Mouse (Mus musculus) stomach, postnatal 0 days (tissue): Measurements from ENCODE around the gene C2cd5. TPM values are rescaled to one million over a fixed set of nuclear protein-coding genes. Genes with fewer than 3 reads are reported as not detected.

Experiments used
- ATAC-seq: fragments of 200-750 bp; cut with Nextera tagmentation; 2 replicates; pipeline ENCODE4 v1.8.0; 2017; ENCODE audit not compliant: low FRiP score, low TSS enrichment
- DNase-seq: peaks from one replicate; pipeline ENCODE4 v3.0.0-alpha.2; 2016; ENCODE audit warnings: low spot score
- H3K27ac ChIP-seq: fragments of 300-500 bp; sonication (generic); replicated peaks from 2 replicates; pipeline ENCODE4 v1.5.1; 2014; ENCODE audit warnings: mild to moderate bottlenecking, control low read depth
- H3K27me3 ChIP-seq: fragments of 300-500 bp; sonication (generic); 2 replicates; pipeline ENCODE4 v1.6.1; 2014; ENCODE audit warnings: low read length; ENCODE audit not compliant: control insufficient read depth, insufficient read depth
- H3K36me3 ChIP-seq: fragments of 300-500 bp; sonication (generic); 2 replicates; pipeline ENCODE4 v1.6.1; 2014; ENCODE audit warnings: low read length, mixed read lengths; ENCODE audit not compliant: control insufficient read depth, insufficient read depth
- H3K4me1 ChIP-seq: fragments of 300-500 bp; sonication (generic); replicated peaks from 2 replicates; pipeline ENCODE4 v1.6.1; 2014; ENCODE audit warnings: antibody characterized with exemption; ENCODE audit not compliant: control insufficient read depth, insufficient read depth
- H3K4me2 ChIP-seq: fragments of 300-500 bp; sonication (generic); replicated peaks from 2 replicates; pipeline ENCODE4 v1.6.1; 2014; ENCODE audit warnings: low read depth, mild to moderate bottlenecking, control low read depth, moderate library complexity
- H3K4me3 ChIP-seq: fragments of 300-500 bp; sonication (generic); 2 replicates; pipeline ENCODE4 v1.5.1; 2014; ENCODE audit warnings: low read depth, low read length, control low read depth
- H3K9ac ChIP-seq: fragments of 300-500 bp; sonication (generic); 2 replicates; pipeline ENCODE4 v1.6.1; 2014; ENCODE audit warnings: mild to moderate bottlenecking, low read length, control low read depth, mixed read lengths
- H3K9me3 ChIP-seq: fragments of 300-500 bp; sonication (generic); 2 replicates; pipeline ENCODE4 v1.6.1; 2016; ENCODE audit warnings: low read length; ENCODE audit not compliant: control insufficient read depth
- CTCF ChIP-seq: IDR thresholded peaks from 2 replicates; pipeline ENCODE4 v1.5.1; 2016; ENCODE audit warnings: antibody characterized with exemption, low read depth, mild to moderate bottlenecking, moderate library complexity
- EP300 ChIP-seq: optimal IDR thresholded peaks from 2 replicates; pipeline ENCODE3; 2016; ENCODE audit warnings: antibody characterized with exemption
- WGBS: fragments of 180-500 bp; shearing (Covaris S2); extraction: QIAGEN DNeasy Blood & Tissue Kit; methylation state at CpG from one replicate; pipeline ENCODE4 v1.1.7; 2014; 5-methylcytosine and 5-hydroxymethylcytosine counted together
- polyA plus RNA-seq: library from polyadenylated mRNA; unstranded; fragments of >200 nt; fragmentation: Nextera tagmentation; extraction: Ambion mirVana; gene quantifications from 2 replicates; pipeline ENCODE4 v1.2.1, GENCODE M21; 2015

Gene C2cd5
- polyA plus RNA-seq, 1 experiment from 2014 or later = 7.7 TPM

DNA sequence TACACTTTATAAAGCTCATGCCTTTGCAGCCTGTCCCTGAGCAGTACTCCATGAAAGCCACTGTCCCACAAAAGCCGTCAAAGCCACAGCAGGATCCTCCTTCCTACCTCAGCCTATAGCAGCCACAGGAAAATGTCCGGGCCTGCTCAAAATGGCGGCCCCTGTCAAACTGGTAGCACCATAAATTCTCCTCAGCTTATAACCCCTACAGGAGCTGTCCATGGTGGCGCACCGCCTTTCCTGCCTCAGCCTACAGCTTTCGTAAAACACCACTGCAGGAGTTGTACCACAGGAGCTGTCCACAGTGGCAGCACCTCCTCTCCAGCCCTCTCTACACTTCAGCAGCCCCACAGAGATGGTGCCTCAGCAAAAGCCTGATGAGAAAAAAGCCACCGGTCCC lies 29.5 kb upstream of the C2cd5 start:
- Histone ChIP-seq H3K4me1 (no peaks in the 10 kb centered on the region), H3K36me3 (no peaks in the 10 kb centered on the region), H3K9ac (no peak overlapping the region), H3K4me3 (no peak overlapping the region), H3K4me2 (no peak overlapping the region), H3K9me3 (peaks cover 6% of the 10 kb centered on the region; the same call in 1 of the 2 replicates), H3K27ac (no peak overlapping the region), H3K27me3 (no peaks in the 10 kb centered on the region)
- DNase-seq (no peak), ATAC-seq (no peak)
- 85% methylated on average over 7 of the region's 7 CpGs for WGBS
- TF ChIP-seq EP300 (no peak), CTCF (no peak)

DNA sequence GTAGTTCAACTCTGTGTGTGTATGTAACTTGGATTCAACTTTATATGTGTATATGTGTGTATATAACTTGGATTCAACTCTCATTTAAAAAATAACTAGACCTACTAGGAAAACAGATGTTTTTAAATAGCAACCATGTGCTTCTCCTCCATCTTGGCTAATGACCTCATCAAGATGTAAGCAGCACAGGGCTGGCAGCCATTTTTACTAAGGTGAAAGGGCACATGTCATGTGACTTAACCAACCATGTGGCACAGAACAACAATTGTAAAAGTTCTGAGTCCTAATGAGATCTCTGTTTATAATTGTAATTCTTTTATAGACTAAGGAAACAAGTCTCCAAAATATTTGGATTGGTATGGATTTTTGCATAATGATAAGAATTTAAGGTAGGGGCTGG lies 25.8 kb upstream of the C2cd5 start:
- TF ChIP-seq EP300 = no peak
- no peak for TF ChIP-seq CTCF
- no peaks in the 10 kb centered on the region for H3K36me3 ChIP-seq
- no peaks in the 10 kb centered on the region for H3K27me3 ChIP-seq
- H3K4me1 ChIP-seq = no peaks in the 10 kb centered on the region
- H3K27ac ChIP-seq = no peak overlapping the region
- ATAC-seq = no peak
- peaks cover 6% of the 10 kb centered on the region; the same call in 1 of the 2 replicates for H3K9me3 ChIP-seq
- no peak overlapping the region for H3K4me2 ChIP-seq
- no peak overlapping the region for H3K9ac ChIP-seq
- no peak overlapping the region for H3K4me3 ChIP-seq
- no peak for DNase-seq

DNA sequence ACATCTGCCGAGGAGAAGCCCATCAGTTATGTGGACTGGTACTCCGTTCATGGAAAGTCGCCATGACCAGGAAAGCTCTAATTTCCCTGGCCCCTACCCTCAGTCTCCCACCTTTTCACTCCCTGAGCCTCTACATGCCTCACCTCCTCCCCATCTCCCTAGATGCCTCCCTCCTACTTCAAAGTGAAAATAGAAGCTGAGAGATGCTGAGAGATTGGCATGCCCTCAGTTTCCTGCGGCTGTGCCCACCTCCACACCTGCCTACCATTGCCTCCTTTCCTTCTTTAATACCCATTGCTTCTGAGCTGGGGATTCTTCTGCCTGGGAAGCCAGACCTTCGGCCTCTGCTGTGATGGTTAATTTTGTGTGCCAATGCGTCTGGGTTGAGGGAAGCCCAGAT lies 19.4 kb upstream of the C2cd5 start:
- no peak for TF ChIP-seq EP300
- no peak for TF ChIP-seq CTCF
- H3K9me3 ChIP-seq = no peaks in the 10 kb centered on the region
- no peaks in the 10 kb centered on the region for H3K27me3 ChIP-seq
- H3K4me2 ChIP-seq = no peak overlapping the region
- DNase-seq = no peak
- no peak overlapping the region for H3K27ac ChIP-seq
- H3K36me3 ChIP-seq = no peaks in the 10 kb centered on the region
- WGBS = 90% methylated on average over 6 of the region's 6 CpGs
- no peaks in the 10 kb centered on the region for H3K4me1 ChIP-seq
- no peak for ATAC-seq
- no peak overlapping the region for H3K9ac ChIP-seq
- H3K4me3 ChIP-seq = no peak overlapping the region

DNA sequence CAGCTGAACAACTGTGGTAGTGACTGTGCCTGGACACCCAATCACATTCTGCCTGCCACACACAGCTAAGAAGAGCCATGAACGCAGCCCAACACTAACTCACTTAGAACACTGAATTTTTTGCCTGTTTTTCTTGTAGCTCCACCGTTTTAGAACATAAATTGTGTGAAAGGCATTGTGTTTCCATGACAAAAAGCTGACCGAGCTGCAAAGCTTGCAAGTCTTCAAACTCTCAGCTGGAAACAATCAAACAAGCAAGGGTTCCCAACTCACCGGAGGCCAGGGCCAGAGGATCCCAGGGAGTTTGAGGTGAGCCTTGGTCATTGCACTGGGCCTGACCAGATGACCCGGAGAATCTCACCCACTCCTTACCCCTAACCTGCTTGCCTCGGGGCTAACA lies 16.8 kb upstream of the C2cd5 start:
- no peaks in the 10 kb centered on the region for H3K4me1 ChIP-seq
- no peak overlapping the region for H3K4me2 ChIP-seq
- no peaks in the 10 kb centered on the region for H3K36me3 ChIP-seq
- no peak for TF ChIP-seq CTCF
- no peak for TF ChIP-seq EP300
- H3K4me3 ChIP-seq = no peak overlapping the region
- no peak overlapping the region for H3K27ac ChIP-seq
- no peak for DNase-seq
- H3K9me3 ChIP-seq = no peaks in the 10 kb centered on the region
- 60% methylated on average over 6 of the region's 6 CpGs for WGBS
- H3K9ac ChIP-seq = no peak overlapping the region
- H3K27me3 ChIP-seq = no peaks in the 10 kb centered on the region
- no peak for ATAC-seq

DNA sequence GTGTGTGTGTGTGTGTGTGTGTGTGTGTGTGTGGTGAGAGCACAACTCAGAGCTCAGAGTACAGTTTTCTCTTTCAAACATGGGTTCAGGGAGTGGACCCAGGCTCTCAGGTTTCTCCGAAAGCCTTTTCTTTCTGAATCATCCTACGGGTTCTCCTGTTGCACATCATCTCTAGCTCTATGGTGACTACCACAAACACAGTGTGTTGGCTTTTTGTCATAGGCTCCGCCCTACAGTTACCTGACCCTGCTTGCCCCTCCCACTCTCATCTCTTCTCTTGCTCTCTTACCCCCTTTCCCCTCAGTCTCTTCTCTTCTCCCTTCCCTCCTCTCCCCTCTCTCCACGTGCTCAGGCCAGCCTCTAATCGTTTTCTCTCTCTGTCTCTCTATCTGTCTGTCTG lies 15.6 kb upstream of the C2cd5 start:
- WGBS = 73% methylated on average over 5 of the region's 5 CpGs
- peak; percentile 73 for ATAC-seq

DNA sequence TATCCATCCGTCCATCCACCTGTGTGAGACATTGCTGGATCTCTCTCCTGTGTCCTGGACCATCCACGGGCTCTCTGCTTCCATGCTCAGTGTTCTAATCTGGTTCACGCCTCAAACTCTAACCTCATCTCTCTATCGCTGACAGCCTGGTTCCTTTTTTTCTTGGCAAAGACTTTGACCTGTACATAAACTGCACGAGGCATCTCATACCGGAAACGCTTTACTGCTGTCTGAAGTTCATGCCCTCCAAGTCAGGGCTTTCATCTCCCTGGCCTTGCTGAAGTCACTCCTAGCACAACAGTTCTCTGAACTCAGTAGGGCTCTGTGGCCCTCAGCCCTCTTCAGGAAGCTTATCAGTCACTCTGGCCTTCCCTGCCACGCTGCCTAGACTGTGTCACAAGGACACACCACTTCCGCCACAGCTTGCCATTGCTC lies 15.1 kb upstream of the C2cd5 start:
- Histone ChIP-seq H3K4me3 (no peak overlapping the region), H3K4me1 (no peaks in the 10 kb centered on the region), H3K27ac (no peak overlapping the region), H3K9ac (no peak overlapping the region), H3K27me3 (no peaks in the 10 kb centered on the region), H3K36me3 (no peaks in the 10 kb centered on the region), H3K9me3 (no peaks in the 10 kb centered on the region), H3K4me2 (no peak overlapping the region)
- peak; percentile 95 for ATAC-seq
- TF ChIP-seq EP300 (no peak), CTCF (no peak)
- peak; percentile 57 for DNase-seq
- WGBS = 43% methylated on average over 9 of the region's 9 CpGs

More for the DNA sequence above, 15.6 kb upstream of the C2cd5 start:
- Histone ChIP-seq H3K4me3 (no peak overlapping the region), H3K9ac (no peak overlapping the region), H3K36me3 (no peaks in the 10 kb centered on the region), H3K4me2 (no peak overlapping the region), H3K4me1 (no peaks in the 10 kb centered on the region), H3K27me3 (no peaks in the 10 kb centered on the region), H3K9me3 (no peaks in the 10 kb centered on the region), H3K27ac (no peak overlapping the region)
- no peak for TF ChIP-seq EP300
- no peak for TF ChIP-seq CTCF
- DNase-seq = no peak
